Mouse (Mus musculus) mesoderm, embryonic 11.5 days (tissue): ENCODE results near the gene Ptbp1.
"Not testable (repeated sequence)": the region's sequence is repeated elsewhere in the genome, so short reads cannot be mapped to it uniquely, and the experiment has no call there.

Experiments
- DNase-seq: peaks from one replicate; pipeline ENCODE4 v3.0.0-alpha.2; 2012; ENCODE audit warnings: low read depth, low spot score

Gene Ptbp1

DNA sequence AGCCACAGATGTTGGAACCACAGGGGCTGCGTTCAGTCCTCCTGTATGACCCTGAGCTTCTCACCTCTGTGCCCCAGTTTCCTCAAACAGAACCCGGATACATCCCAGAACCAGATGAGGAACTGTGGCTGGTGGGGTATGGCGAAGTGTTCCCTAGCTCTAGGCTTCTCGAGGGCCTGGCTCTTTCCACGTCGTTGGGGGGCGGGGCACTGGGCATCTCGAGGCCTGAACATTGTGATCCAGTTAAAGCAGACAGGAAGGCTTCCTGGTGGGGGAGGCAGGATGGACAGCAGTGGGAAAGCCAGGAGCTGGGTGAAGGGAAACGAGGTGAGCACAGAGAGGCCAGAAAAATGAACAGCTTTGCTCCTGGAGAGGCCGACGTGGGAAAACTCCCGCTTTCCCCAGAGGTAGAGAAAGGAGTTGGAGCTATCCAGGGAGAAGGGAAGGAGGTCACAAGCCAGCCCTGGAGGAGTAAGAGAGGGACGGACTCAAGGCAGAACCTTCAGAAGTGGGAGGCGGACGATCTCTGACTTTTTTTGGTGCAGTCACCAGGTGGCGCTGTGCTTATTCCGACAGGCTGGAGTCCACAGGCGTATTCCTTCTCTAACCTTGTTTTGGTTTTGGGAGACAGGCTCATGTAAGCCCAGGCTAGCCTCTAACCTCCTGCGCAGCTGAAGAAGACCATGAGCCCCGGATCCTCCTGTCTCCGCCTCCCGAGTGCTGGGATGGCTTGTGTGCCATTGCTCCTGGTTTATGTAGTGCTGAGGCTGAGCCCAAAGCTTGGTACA is 29.3 kb downstream of the Ptbp1 start:
- peak; percentile 82 for DNase-seq

DNA sequence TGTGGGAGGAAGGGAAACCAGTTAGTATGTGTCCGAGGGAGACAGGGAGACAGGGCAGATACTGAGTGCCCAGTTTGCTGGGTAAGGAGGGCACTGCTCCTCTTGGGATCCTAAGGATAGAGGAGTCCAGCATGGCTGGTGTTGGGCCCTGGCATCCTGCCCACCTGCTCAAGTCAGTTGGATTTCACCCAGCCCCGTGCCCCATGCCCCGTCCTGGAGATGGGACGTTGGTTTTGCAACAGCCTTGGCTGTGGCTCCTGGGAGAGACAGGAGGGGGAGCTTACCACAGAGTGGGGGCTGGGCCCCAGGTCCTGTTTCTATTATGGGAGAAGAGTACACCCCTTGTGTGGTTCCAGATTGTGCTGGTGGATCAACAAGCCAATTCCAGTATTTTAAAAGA is 30.2 kb downstream of the Ptbp1 start:
- DNase-seq: no peak

GRCm38 (mm10) chr10:79884938-79885337 is 30.7 kb downstream of the Ptbp1 start:
- not testable (repeated sequence) for DNase-seq

GRCm38 (mm10) chr10:79886054-79886453 is 31.8 kb downstream of the Ptbp1 start, which contains the start of gene Elane:
Gene Elane (plus strand): TSS chr10:79886247.
- DNase-seq: no peak

DNA sequence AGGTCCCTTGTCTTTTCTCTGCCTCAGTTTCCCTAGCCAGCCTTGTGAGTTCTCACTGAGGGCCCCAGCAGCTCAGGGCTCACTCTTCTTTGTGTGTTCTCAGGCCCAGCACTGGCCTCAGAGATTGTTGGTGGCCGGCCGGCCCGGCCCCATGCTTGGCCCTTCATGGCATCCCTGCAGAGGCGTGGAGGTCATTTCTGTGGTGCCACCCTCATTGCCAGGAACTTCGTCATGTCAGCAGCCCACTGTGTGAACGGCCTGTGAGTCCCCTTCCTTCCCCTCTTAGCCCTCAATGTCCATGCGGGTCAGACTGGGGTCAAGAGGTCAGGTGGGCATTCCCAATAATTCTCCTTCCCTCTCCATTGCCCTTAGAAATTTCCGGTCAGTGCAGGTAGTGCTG is 32.4 kb downstream of the Ptbp1 start:
- DNase-seq: no peak

DNA sequence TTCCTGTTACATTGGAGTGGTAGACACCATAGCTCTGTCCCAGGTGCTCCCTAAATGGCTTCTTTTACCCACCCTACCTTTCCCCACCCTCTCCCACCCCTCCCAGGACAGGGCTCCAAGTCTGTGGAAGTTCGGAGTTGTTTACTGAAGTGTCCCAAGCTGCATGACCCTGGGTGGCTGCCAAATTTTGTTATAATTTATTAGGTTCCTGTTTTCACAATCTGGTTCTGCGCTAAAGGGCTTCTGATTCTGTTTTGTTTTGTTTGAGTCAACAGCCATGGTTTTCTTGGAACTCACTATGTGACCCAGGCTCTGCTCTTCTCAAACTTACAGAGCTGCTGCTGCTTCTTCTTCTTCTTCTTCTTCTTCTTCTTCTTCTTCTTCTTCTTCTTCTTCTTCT is 35.2 kb downstream of the Ptbp1 start:
- no peak for DNase-seq

DNA sequence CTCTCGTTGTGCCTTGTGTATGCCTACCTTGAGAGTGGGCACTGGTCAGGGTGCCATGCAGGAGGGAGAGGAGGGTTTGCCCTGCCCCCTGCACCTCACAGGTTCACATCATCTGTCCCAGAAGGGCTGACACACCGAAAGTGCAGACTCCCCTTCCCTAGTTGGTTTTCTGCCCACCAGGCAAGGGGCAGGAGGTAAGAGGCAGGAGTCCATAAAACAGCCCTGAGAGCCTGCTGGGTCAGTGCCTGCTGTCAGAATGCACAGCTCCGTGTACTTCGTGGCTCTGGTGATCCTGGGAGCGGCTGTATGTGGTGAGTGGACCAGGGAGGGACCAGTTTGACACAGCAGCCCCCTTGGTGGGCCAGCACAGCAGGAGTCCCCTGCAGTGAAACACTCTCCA is 36.4 kb downstream of the Ptbp1 start, which contains the start of gene Cfd:
Gene Cfd (plus strand): TSS at position 184 of the 400 bp plus-strand sequence.
- no peak for DNase-seq

DNA sequence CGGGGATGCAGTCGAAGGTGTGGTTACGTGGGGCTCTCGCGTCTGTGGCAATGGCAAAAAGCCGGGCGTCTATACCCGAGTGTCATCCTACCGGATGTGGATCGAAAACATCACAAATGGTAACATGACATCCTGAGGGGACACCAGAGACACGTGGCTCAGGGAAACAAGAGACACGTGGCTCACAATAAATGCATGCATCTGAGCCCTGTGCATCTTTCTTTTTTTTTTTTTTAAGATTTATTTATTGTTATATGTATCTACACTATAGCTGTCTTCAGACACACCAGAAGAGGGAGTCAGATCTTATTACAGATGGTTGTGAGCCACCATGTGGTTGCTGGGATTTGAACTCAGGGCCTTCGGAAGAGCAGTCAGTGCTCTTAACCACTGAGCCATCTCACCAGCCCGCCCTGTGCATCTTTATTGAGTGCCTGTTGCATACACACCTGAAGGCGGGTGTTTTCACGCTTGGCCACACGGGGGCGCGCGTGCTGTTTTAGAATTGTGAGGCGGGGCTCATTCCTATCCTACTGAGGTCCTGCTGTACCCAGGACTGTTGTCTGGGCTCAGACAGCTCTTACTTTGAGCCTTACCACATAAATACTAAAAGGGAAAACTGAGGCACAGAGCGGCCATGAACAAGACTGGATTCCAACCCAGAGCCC is 38.4 kb downstream of the Ptbp1 start:
- peak; percentile 74 for DNase-seq

DNA sequence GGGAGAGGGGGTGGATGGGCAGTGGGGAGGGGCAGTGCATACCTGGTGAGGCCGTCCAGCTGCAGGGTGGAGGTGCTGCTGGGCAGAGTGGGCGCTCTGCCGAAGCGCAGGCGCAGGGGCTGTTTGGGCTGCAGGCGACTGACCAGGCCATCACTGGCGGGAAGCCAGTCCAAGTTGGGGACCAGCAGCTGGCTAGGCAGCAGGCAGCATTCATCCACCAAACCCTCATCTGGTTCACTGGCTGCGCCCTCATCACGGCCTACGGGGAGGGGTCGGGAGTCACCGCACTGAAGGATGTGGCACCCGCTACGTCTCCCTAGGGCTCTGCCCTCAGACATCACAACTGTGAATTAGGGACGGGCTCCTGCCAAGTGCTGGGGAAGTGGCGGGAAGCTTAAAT is 42.1 kb downstream of the Ptbp1 start:
- no peak for DNase-seq

DNA sequence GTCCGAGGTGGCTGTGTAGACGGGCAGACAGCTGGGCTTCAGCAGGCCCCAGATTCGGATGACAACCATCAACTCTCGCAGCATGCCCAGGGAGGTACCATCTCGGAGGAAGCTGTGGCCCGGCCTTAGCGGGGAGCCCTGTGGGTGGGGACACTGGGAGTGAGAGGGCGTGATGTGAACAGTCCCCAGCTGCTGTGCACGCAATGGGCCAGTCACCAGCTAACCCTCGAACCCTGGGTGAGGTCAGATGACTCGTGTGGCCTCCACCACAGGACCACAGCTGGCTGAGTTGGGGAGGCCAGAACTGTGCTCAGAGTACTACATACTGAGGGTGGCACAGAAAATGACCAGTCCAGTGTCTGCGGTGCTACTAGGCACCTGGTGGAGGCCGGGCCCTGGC is 42.6 kb downstream of the Ptbp1 start:
- no peak for DNase-seq

GRCm38 (mm10) chr10:79897316-79898245 is 43.4 kb downstream of the Ptbp1 start:
- no peak for DNase-seq

DNA sequence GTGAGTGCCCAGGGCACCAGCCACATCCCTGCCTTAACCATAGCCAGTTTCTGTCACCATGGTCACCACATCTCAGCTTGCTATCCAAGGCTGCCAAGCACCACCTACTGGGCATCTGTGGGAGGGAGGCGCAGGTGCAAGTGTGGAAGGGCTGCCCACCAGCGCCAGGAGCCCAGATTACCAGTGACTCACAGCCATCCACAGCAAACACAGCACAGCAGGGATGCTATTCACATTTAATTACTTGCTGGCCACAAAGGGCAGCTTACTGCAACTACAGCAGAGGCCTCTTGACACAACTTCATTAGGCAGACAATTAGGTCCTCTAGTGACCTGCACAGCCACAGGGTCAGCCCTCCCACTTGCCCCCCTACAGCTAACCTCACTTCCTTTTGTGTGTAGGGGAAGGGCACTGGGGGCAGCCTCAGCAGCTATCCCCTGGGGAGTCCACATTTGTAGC is 46.8 kb downstream of the Ptbp1 start:
- peak; percentile 45 for DNase-seq

DNA sequence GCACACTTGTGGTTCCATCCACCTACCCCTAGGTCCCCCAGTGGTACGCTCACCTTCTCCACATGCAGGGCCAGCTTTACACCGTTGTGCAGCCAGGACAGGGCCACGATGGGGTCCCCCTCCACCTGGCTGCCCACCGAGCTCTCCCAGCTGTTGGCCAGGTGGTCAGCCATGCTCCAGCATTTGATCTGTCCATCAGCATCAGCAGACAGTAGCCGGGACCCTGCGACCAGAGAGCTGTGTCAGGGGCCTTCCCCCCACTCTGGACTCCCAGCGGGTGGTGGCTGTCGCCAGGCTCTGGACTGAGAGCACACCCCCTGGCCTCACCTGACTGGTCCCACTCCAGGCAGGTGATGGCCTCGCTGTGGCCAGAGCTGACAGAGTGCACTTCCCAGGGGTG is 52.5 kb downstream of the Ptbp1 start:
- DNase-seq: no peak

DNA sequence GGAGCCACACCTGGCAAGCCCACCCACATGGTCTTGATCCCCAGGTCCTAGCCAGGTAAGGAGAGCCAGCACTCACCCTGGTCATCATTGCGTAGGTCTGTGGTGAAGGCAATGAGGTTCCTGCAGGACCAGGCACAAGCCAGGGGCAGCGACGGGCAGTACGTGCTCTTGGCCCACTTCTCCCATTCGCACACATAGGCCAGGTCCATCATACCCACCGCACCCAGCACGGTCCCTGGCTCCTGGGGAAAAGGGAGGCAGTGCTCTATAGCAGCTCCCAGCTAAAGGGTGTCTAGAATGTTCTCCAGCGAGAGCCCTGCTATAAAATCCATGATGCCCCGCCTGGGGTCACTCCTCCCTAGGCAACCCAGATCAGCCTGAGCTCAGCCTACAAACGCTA is 53.2 kb downstream of the Ptbp1 start:
- no peak for DNase-seq

GRCm38 (mm10) chr10:79908167-79909091 is 54.2 kb downstream of the Ptbp1 start, which contains the start of gene Med16:
Gene Med16 (minus strand): TSS chr10:79908923.
- peak; percentile 96 for DNase-seq

GRCm38 (mm10) chr10:79909092-79909922 is 55.1 kb downstream of the Ptbp1 start:
- no peak for DNase-seq

DNA sequence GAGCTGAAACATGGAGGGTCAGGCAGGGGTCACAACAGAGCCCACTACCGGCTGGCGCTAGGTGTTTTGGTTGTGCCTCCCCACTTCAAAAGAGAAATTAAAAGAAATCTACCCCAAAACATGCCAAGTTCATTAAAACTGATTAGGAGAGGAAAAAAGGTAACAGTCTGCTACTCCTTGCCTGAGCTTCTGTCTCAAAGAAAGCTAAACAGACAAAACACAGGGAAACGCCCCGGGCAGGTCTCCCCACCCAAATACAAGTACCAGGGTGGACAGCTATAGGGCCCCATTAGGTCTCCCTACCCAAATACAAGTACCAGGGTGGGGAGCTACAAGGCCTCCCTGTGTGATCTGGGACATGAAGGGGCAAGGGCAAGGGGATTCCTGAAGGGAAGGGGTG is 56.3 kb downstream of the Ptbp1 start, which contains the start of gene Gm26602:
Gene Gm26602 (plus strand): TSS at position 301 of the 400 bp plus-strand sequence.
- DNase-seq: no peak

DNA sequence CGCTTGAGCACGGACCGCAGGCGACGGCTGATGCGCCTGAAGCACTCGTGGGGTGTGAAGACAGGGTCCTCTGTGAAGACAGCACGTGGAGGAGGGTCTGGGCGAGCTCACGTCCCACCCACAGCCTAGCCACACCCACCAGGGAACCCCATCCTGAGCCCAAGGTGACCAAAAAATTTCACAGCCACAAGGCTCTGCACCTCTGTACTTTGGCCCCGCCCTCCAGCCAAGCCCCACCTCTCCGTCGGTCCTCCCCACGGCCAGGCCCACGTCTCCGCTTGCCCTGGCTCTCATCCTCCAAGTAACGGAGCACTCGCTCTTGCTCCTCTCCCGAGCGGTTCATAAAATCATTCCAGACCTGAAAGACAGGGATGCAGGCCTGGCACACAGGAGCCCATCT is 58.2 kb downstream of the Ptbp1 start:
- DNase-seq: no peak
